Mouse (Mus musculus): Measurements from ENCODE around the gene Hist1h3e. TPM values are rescaled to one million over a fixed set of nuclear protein-coding genes. Genes with fewer than 3 reads are reported as not detected.

Hist1h3e gene
- polyA plus RNA-seq, 1 experiment from 2014 or later = 5.1 TPM

DNA sequence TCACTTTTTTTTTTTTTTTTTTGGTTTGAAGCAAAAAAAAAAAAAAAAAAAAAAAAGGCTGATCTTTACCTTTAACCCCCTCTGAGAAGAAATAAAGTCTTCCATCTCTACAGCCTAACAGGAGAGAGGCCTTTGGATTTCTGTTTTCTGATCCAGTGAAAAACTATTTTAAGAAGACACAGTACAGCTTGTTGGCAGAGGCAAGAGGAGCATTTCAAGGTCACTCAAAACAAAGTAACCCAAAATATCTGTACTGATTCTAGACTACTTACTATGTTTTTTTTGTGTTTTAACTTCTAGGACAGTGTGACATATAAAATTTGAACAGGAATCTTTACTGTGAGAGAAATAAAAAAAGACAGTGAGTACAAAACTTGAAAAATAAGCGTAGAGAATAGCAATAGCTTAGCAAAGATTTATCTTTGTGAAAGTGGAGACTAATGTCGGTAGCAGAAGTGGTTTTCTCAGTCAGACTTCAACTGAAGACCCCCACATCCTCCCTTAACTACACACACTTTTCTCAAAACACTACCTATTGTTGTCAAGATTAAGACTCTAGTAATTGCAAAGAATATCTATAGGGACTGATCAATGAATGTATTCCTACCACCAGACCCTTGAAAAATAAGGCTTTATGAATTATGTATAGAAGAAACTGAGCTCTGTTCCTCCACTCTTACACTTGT lies 32.5 kb downstream of the Hist1h3e start:
- Histone ChIP-seq H3K36me3 (no peaks in the 10 kb centered on the region), H3K4me2 (replicated peaks) (peak overlapping the region; percentile 70), H3K4me3 (peak overlapping the region; percentile 52), H3K9ac (peak overlapping the region; percentile 73; the same call in 1 of the 2 replicates), H3K27ac (no peak overlapping the region), H3K4me1 (peaks cover 17% of the 10 kb centered on the region), H3K9me3 (no peaks in the 10 kb centered on the region), H3K27me3 (replicated peaks) (no peaks in the 10 kb centered on the region)
- ATAC-seq (ENCODE audit: low FRiP score, low read depth) = no peak
- whole genome bisulfite sequencing = 30% methylated on average over 2 of the region's 2 CpGs

- no peaks in the 10 kb centered on the region for H3K27me3 ChIP-seq (replicated peaks)
- ATAC-seq (ENCODE audit: low FRiP score, low read depth) = no peak
- 41% methylated on average over 5 of the region's 5 CpGs for WGBS
These were observed 33.2 kb downstream of the Hist1h3e start for GRCm38 (mm10) chr13:23529005-23529404.

GRCm38 (mm10) chr13:23526312-23526711 lies 35.9 kb downstream of the Hist1h3e start:
- Histone ChIP-seq H3K4me2 (replicated peaks) (peak overlapping the region; percentile 54), H3K27me3 (replicated peaks) (no peaks in the 10 kb centered on the region), H3K9ac (peak overlapping the region; percentile 48), H3K4me3 (peak overlapping the region; percentile 29), H3K4me1 (peaks cover 5% of the 10 kb centered on the region; the same call in 1 of the 2 replicates), H3K36me3 (no peaks in the 10 kb centered on the region), H3K9me3 (no peaks in the 10 kb centered on the region), H3K27ac (peak overlapping the region; percentile 2; the same call in 1 of the 2 replicates)
- under 1% methylated on average over 17 of the region's 17 CpGs for WGBS
- ATAC-seq (ENCODE audit: low FRiP score, low read depth) = no peak

More at GRCm38 (mm10) chr13:23529005-23529404, 33.2 kb downstream of the Hist1h3e start:
- Histone ChIP-seq H3K4me1 (peaks cover 15% of the 10 kb centered on the region), H3K27ac (no peak overlapping the region; the same call in 1 of the 2 replicates), H3K9ac (no peak overlapping the region), H3K9me3 (no peaks in the 10 kb centered on the region), H3K4me3 (no peak overlapping the region), H3K4me2 (replicated peaks) (peak overlapping the region; percentile 42), H3K36me3 (no peaks in the 10 kb centered on the region)

GRCm38 (mm10) chr13:23525901-23526300 lies 36.3 kb downstream of the Hist1h3e start:
- ATAC-seq (ENCODE audit: low FRiP score, low read depth) = no peak
- Histone ChIP-seq H3K4me2 (replicated peaks) (peak overlapping the region; percentile 54), H3K27me3 (replicated peaks) (no peaks in the 10 kb centered on the region), H3K4me3 (peak overlapping the region; percentile 29), H3K4me1 (peaks cover 5% of the 10 kb centered on the region; the same call in 1 of the 2 replicates), H3K36me3 (no peaks in the 10 kb centered on the region), H3K27ac (no peak overlapping the region), H3K9me3 (no peaks in the 10 kb centered on the region), H3K9ac (no peak overlapping the region)
- WGBS = 2% methylated on average over 10 of the region's 10 CpGs

- whole genome bisulfite sequencing = 6% methylated on average over 5 of the region's 5 CpGs
- ATAC-seq (ENCODE audit: low FRiP score, low read depth) = no peak
- Histone ChIP-seq H3K4me3 (no peak overlapping the region), H3K36me3 (no peaks in the 10 kb centered on the region), H3K4me1 (peaks cover 5% of the 10 kb centered on the region; the same call in 1 of the 2 replicates), H3K27me3 (replicated peaks) (no peaks in the 10 kb centered on the region), H3K9ac (no peak overlapping the region), H3K4me2 (replicated peaks) (peak overlapping the region; percentile 28; the same call in 1 of the 2 replicates), H3K9me3 (no peaks in the 10 kb centered on the region), H3K27ac (no peak overlapping the region)
These were observed 37.5 kb downstream of the Hist1h3e start for GRCm38 (mm10) chr13:23524654-23525053.

DNA sequence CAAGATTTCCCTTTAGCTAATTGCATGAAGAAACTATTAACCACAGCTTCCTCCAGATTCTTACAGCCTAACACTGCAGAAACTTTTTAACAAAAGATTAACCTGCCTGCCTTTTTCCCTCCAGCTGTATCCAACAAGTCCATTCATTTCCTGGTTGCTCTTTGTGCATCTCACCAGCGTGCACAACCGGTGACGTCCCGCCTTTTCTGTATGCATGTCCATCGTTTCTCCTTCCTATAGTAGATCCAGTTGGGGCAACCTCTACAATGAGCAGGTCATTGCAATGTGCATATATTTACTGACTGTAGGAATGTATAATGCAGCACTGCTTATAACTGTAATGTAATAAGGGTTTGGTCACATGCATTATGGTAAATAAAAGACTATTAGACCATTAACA lies 38.2 kb downstream of the Hist1h3e start:
- H3K9me3 ChIP-seq = no peaks in the 10 kb centered on the region
- no peaks in the 10 kb centered on the region for H3K27me3 ChIP-seq (replicated peaks)
- no peaks in the 10 kb centered on the region for H3K36me3 ChIP-seq
- H3K27ac ChIP-seq = no peak overlapping the region
- H3K9ac ChIP-seq = no peak overlapping the region
- peaks cover 5% of the 10 kb centered on the region; the same call in 1 of the 2 replicates for H3K4me1 ChIP-seq
- H3K4me2 ChIP-seq (replicated peaks) = no peak overlapping the region
- H3K4me3 ChIP-seq = no peak overlapping the region
- ATAC-seq (ENCODE audit: low FRiP score, low read depth) = no peak
- WGBS = 46% methylated on average over 5 of the region's 5 CpGs

GRCm38 (mm10) chr13:23521703-23522102 lies 40.5 kb downstream of the Hist1h3e start:
- no peak overlapping the region for H3K9ac ChIP-seq
- H3K27ac ChIP-seq = no peak overlapping the region
- H3K27me3 ChIP-seq (replicated peaks) = no peaks in the 10 kb centered on the region
- H3K36me3 ChIP-seq = no peaks in the 10 kb centered on the region
- H3K4me2 ChIP-seq (replicated peaks) = peak overlapping the region; percentile 18; the same call in 1 of the 2 replicates
- H3K9me3 ChIP-seq = no peaks in the 10 kb centered on the region
- 2% methylated on average over 14 of the region's 14 CpGs for WGBS
- ATAC-seq (ENCODE audit: low FRiP score, low read depth) = no peak
- 0 out of 2 replicates have a peak, but pooled peaks cover 5% of the 10 kb centered on the region for H3K4me1 ChIP-seq
- H3K4me3 ChIP-seq = no peak overlapping the region

- H3K9ac ChIP-seq = no peak overlapping the region
- no peaks in the 10 kb centered on the region for H3K36me3 ChIP-seq
- H3K27me3 ChIP-seq (replicated peaks) = no peaks in the 10 kb centered on the region
- 0 out of 2 replicates have a peak, but pooled peaks cover under 1% of the 10 kb centered on the region for H3K4me1 ChIP-seq
- H3K4me2 ChIP-seq (replicated peaks) = peak overlapping the region; percentile 64
- under 1% methylated on average over 10 of the region's 10 CpGs for WGBS
- no peak overlapping the region for H3K27ac ChIP-seq
- no peaks in the 10 kb centered on the region for H3K9me3 ChIP-seq
- ATAC-seq (ENCODE audit: low FRiP score, low read depth) = peak; percentile 34; the same call in 1 of the 2 replicates
- H3K4me3 ChIP-seq = peak overlapping the region; percentile 20; the same call in 1 of the 2 replicates
These were observed 42.8 kb downstream of the Hist1h3e start for GRCm38 (mm10) chr13:23519416-23519815.

DNA sequence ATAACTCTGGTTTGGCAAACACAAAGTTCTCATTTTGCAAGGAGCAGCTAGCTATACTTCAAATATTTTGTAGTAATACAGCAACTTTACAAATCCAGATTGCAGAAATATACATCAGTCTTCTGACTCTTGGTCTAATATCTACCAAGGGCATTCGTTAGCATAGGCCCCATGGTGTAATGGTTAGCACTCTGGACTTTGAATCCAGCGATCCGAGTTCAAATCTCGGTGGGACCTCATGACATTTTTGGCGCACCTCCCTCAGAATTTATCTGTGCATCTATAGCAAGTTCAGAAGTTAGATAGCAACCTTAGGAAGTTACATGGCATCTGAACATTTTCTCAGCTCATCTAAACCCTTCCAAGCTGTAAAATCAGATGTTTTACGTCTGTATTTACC lies 43.3 kb downstream of the Hist1h3e start:
- Histone ChIP-seq H3K4me1 (no peaks in the 10 kb centered on the region), H3K9ac (no peak overlapping the region), H3K36me3 (no peaks in the 10 kb centered on the region), H3K4me2 (replicated peaks) (peak overlapping the region; percentile 64), H3K27me3 (replicated peaks) (no peaks in the 10 kb centered on the region), H3K27ac (no peak overlapping the region), H3K9me3 (no peaks in the 10 kb centered on the region), H3K4me3 (peak overlapping the region; percentile 20; the same call in 1 of the 2 replicates)
- 0% methylated on average over 6 of the region's 6 CpGs for WGBS
- 0 out of 2 replicates have a peak, but pooled peaks have one; percentile 24 for ATAC-seq (ENCODE audit: low FRiP score, low read depth)

DNA sequence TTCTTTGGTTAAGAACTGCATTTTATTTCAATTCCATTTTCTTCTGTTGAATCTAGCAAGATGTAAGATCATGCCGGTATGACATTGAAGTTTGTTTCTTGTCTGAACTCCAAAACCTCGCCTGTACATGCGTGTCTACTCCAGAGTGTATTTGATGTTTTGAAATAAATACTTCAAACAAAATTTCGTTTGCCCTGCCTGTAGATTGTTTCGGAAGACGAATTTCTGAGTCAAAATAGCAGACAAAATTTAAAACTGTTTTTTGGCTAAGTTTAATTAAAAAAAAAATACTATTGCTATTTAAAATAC lies 43.9 kb downstream of the Hist1h3e start:
- Histone ChIP-seq H3K27me3 (replicated peaks) (no peaks in the 10 kb centered on the region), H3K4me1 (no peaks in the 10 kb centered on the region), H3K9ac (no peak overlapping the region), H3K36me3 (no peaks in the 10 kb centered on the region), H3K27ac (no peak overlapping the region), H3K4me3 (peak overlapping the region; percentile 42), H3K9me3 (no peaks in the 10 kb centered on the region), H3K4me2 (replicated peaks) (peak overlapping the region; percentile 64)
- ATAC-seq (ENCODE audit: low FRiP score, low read depth) = no peak
- WGBS = under 1% methylated on average over 6 of the region's 6 CpGs

- ATAC-seq (ENCODE audit: low FRiP score, low read depth) = peak; percentile 87
- Histone ChIP-seq H3K27ac (no peak overlapping the region), H3K36me3 (no peaks in the 10 kb centered on the region), H3K4me1 (no peaks in the 10 kb centered on the region), H3K4me2 (replicated peaks) (peak overlapping the region; percentile 64), H3K4me3 (peak overlapping the region; percentile 42), H3K27me3 (replicated peaks) (no peaks in the 10 kb centered on the region), H3K9ac (peak overlapping the region; percentile 40; the same call in 1 of the 2 replicates), H3K9me3 (no peaks in the 10 kb centered on the region)
- under 1% methylated on average over 27 of the region's 27 CpGs for WGBS
These were observed 44.4 kb downstream of the Hist1h3e start for GRCm38 (mm10) chr13:23517603-23518294.

DNA sequence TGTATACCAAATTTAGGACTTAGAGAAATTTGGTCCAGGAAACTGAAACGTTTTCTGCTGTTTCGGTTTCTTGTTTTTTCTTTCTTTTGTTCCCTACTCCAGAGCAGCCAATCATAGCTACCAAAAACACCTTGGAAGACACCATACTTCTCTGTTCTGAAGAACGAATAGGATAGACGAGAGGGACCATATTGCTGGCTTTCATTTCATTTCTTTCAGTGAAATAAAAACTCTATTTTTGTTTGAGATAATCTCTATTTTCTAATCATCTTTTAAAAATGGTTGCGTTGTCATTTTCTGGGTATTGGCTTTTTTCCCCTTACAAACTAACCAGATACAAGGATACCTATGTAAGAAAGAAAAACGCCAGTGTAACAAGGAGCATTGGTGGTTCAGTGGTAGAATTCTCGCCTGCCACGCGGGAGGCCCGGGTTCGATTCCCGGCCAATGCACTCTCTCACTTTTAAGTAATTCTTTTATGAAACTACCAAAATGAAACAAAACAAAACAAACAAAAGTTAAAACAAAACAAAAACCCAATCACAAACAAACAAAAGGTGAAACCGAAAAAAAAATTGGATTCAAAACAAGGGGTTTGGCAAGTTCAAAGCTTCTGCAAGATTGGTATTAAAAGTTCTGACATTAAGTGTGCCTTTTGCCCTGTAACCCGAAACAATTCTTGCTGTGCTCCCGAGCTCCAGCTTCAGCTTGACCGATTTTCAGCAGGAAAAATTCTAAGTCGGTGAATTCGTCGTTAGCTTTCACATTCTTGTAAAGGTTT lies 45.2 kb downstream of the Hist1h3e start:
- WGBS = under 1% methylated on average over 19 of the region's 19 CpGs
- Histone ChIP-seq H3K9ac (peak overlapping the region; percentile 40; the same call in 1 of the 2 replicates), H3K4me1 (no peaks in the 10 kb centered on the region), H3K9me3 (no peaks in the 10 kb centered on the region), H3K36me3 (no peaks in the 10 kb centered on the region), H3K4me3 (peak overlapping the region; percentile 42), H3K27ac (no peak overlapping the region), H3K4me2 (replicated peaks) (peak overlapping the region; percentile 64), H3K27me3 (replicated peaks) (no peaks in the 10 kb centered on the region)
- ATAC-seq (ENCODE audit: low FRiP score, low read depth) = peak; percentile 70

Data from neural tube, embryonic 12.5 days (tissue).